Mouse (Mus musculus): Measurements from ENCODE around the gene Slc3a1.

Gene Slc3a1

DNA sequence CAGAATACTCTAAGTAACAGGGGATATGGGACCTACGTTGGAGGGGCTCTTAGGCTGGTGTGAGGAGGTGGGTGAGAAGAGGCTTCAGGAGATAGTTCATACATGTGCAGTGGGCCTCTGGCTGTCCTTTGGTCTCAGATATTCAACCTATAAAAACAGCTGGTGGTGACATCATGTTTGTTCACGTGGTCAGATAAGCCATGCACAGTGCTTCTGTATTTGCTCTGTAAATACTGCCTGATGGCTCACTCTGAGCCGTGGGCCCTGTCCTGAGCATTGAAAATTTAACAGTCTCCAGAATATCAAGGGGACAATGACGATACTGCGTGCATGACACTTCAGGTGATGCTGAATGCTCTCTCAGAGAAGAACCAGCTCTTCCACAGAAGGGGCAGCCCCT lies 9.7 kb downstream of the Slc3a1 start:
- DNase-seq (ENCODE audit: low read depth): no peak

DNA sequence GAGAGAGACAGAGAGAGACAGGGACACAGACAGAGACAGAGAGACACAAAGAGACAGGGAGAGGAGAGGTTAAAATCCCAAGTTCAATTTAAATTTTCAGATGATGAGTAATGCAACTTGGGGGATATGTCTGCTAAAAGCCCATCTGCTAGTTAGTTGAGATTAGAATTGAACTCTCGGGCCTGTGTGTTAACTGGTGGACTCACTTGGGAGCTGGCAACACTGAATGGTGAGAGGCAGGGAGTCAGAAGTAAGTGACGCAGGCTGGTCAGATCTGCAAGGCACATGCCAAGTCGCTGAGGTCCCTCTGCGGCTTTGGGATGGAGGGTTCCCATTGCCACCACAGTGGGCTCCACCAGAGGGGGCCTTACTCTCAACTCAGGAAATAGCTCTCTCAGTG lies 10.1 kb downstream of the Slc3a1 start:
- no peak for DNase-seq (ENCODE audit: low read depth)

DNA sequence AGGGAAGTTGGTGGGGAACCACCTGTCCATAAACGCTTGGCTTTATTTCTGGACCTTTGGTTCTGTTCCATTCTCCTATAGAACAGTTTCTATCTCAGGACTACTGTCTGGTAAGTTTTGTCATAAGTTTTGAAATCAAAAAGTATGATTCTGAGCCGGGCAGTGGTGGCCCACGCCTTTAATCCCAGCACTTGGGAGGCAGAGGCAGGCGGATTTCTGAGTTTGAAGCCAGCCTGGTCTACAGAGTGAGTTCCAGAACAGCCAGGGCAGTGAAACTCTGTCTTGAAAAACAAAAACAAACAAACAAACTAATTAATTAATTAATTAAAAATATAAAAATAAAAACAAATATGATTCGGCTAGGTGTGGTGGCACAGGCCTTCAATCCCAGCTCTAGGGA lies 10.6 kb downstream of the Slc3a1 start:
- no peak for DNase-seq (ENCODE audit: low read depth)

DNA sequence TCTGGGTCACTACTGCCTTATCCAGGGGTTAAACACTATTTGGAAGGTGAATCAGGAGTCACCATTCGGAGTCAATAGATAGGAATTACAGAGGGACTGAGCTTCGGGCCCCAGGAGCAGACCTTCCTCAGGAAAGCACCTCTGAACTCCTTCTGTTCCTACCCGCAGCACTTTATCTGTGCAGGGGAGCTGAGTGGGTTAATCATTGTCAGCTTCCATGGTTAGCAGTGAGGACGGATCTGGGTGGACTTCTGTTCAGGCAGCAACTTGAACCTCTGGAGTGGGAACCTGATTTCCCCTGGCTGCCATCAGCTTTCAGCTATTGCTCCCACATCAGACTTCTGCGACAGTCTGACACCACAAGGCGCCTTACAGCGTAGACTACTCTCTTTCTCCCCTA lies 12.7 kb downstream of the Slc3a1 start:
- DNase-seq (ENCODE audit: low read depth): no peak

DNA sequence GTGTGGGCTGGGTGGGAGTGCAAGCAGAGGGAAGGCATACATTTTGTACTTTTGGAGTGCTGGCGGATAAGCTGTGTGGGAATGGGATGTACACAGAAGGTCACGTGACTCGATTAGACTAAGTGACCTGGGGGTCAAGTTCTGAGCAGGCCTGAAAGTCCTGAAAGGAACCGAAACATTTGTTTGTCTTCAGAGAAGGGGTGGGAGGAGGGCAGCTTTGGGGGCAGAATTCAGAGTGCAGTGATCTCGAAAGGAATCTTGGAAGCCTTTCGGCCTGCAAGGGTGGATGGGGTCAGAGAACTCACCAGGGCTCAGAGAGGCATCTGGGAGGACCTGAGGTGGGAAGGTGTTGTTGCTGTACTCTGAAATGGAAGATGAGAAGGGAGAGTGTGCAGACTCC lies 14.2 kb downstream of the Slc3a1 start:
- no peak for DNase-seq (ENCODE audit: low read depth)

DNA sequence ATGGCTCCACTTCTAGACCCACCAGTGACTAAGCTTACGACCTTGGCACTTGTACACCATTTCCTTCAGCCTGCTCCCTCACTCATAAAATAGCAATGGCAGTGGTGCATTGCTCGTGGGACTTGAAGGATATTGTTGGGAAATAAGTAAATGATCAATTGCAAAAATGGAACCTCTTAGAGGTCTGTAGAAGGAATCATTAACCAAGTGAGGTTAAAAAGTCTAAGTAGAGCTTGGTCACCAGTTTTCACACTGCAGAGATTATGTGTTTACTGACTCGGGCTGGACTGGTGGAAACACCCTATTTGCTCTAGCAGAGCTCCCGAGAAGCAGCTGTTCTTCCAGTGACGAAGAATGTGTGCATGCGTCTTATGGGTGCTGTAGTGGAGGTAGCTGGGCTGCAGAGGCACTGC lies 15.2 kb downstream of the Slc3a1 start:
- DNase-seq (ENCODE audit: low read depth): no peak

DNA sequence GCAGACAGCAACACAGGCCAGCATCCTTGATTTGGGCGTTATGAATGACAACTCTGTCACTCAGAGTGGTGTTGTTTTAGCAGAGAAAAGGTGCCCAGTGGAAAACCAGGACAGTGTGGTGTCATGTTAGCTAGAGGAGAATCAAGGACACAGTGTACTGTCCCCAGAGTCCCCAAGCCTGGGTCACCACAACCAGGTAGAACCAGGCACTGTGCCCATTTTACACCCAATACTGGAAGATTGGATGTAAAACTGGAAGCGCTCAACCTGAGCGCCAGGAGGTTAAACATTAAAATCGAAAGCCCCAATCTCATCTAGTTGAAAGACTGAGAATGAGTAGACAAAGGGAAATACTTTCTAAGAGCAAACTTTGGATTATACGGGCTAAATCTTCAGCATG lies 16.3 kb downstream of the Slc3a1 start:
- DNase-seq (ENCODE audit: low read depth): no peak

DNA sequence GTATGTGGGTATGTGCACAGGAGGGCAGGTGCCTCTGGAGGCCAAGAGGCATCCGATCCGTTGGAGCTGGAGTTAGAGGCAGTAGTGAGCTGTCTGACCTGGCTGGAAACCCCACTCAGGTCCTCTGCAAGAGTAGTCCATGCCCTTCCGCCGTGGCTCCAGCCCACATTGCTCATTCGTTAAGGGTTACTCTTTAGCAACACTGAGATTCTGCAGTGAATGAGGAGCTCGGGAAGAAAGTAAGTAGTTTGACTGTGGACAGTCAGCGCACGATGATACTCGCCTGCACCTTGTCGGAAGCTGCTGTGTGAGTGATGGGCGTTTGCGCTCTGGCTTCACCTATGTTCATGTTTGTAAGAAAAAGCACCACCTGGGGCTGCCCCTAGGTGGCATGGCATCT lies 17.0 kb downstream of the Slc3a1 start:
- DNase-seq (ENCODE audit: low read depth): no peak

DNA sequence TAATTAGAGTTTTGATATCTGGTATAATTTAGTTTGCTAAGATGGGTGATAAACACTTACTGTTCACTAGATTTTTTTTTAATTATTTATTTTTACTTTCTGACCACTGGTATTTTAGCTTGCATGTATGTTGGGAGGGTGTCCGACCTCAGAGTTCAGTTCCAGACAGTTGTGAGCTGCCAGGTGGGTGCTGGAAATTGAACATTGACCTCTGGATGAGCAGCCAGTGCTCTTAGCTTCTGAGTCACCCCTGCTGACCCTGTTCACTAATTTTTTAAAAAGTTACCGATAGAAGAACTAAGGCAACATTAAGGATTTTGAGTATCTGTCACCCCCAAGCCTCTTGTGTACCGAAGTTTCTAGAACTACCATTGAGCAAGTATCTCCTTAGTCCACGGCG lies 20.2 kb downstream of the Slc3a1 start:
- DNase-seq (ENCODE audit: low read depth): no peak

DNA sequence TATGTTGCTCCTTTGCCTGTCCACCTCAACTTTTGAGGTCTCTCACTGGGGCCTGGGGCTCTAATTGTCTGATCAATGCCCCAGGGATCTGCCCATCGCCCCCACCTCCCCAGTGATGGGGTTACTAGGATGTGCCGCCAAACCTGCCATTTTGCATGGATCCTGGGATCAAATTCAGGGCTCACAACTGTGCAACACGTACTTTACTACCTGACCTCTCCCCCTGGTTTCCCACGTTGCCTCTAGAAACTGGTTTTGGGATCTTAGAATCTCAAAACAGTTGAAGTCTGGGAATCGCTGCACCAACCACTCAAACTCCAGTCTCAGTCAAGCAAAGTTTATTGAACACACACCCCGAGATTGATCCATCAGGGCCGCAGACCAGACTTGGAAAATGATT lies 30.1 kb downstream of the Slc3a1 start:
- no peak for DNase-seq (ENCODE audit: low read depth)

DNA sequence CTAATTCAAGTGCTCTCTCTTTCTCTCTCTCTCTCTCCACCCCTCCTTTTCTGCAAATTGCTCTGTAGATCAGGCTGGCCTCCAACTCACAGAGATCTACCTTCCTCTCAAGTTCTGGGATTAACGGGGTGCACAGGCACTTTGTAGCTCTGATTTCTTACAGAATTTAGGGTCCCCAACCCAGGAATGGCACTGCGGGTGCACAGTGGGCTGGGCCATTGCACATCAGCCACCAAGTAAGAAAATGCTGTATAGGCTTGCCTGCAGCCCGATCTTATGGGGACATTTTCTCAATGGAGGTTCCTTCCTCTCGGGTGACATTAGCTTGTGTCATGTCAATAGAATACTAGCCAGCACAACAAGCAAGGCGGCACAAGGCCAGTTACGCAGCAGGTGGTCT lies 31.0 kb downstream of the Slc3a1 start:
- DNase-seq (ENCODE audit: low read depth): no peak

DNA sequence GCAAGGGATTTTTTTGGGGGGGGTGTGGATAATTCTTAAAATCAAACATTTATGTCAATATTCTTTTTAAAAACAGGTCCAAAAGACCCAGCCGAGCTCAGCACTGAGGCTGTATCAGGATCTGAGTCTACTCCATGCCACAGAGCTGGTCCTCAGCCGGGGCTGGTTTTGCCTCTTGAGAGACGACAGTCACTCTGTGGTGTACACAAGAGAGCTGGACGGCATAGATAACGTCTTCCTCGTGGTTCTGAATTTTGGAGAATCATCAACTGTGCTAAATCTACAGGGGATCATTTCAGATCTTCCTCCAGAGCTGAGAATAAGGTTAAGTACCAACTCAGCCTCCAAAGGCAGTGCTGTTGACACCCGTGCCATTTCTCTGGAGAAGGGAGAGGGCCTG lies 35.4 kb downstream of the Slc3a1 start:
- DNase-seq (ENCODE audit: low read depth): no peak

DNA sequence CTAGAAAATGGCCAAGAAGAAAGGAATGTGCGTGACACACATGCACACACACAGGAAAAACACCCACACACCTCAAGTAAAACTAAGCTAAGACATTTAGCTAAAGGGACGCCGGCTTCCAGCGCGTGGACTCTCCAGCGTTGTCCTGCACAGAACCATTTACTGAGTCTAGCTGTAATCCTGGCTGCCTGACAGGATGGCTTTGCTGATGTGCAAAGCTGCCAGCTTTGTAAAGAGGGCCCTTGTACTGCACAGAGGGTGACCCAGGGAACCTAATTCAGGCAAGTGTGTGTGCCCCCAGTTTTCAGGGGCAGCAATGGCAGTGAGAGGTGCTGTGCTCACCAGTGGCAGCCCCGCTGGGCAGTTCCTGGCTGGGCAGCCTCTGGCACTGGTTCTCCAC lies 39.2 kb downstream of the Slc3a1 start:
- DNase-seq (ENCODE audit: low read depth): no peak

DNA sequence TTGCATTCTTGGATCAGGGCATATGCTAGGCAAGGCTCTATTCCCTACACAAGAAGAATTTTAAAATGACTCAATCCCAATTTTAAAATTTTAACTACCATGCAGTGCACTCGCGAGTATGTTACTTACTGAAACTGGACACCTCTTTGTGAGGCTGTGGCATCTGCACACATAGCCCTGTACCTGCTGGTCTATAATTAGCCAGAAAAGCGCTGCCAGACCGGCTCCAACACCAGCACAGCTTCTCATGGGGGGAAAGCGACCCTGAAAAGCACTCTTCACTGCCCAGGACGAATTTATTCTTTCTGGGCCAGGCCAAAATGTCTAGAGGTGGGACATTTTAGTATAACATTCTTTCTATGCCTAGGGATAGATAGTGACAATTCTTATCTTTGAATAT lies 42.5 kb downstream of the Slc3a1 start:
- DNase-seq (ENCODE audit: low read depth): no peak

DNA sequence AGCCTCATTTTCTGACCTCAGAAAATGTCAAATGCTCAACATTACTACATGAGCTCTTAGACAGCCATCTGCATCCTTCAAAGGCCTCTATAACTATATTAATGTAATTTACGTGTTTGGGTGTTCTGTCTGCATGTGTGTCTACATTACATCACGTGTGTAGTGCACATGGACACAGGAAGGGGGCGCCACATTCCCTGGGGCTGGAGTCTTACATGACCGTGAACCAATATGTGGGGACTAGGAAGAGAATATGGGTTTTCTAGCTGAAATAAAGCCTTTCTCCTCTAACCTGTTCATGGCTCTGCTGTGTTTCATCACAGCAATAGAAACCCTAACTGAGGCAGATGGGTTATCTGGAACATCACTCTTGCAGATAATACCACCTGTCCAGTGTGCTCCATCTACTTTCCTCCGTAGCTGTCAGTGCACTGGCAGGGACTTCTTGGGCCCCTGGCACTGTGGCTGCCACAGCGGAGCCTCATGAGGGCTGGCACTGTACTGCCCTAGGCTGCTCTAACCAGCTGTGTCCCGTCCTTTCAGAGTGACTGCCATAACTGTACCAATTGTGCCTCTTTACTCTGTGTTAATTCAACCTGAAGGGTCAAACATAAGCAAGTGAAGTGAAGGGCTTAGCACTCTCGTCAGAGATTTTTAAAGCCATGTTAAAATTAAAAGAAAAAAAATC lies 43.1 kb downstream of the Slc3a1 start:
- DNase-seq (ENCODE audit: low read depth): no peak

DNA sequence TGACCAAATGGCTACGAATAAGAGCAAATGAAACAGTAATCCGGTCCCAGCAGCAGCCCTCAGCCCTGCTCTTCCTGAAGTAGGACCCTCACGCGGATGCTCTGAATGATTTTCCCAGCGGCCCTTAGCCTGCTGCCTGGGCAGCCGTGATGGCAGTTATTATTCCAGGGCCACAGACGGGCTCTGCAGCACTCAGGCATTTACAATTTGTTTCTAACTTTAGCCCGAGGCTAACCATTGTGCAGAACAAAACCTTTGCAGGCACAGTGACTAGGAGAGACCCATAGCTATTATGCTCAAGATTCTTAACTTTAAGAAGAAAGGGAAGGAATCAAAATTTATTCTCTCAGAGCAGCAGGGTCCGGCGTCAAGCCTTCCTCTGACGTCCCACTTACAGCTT lies 44.2 kb downstream of the Slc3a1 start:
- DNase-seq (ENCODE audit: low read depth): no peak

DNA sequence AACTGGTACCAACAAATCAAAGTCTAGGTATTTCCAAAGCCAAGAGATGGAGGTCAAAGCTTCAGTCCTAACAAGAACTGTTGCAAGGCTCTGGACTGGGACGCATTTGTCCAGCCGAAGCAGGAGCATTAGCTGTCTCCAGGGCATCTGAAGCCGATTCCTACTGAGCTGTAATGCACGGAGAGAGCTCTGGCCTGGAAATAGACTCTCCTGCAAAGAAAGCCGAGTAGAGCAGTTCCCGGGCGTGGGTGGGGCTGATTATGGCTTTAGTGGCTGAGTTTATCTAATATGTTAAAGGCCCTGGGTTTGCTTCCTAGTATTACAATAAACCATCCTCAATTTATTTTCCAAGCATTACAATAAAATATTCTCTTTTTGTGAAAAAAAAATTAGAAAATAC lies 45.0 kb downstream of the Slc3a1 start:
- no peak for DNase-seq (ENCODE audit: low read depth)

DNA sequence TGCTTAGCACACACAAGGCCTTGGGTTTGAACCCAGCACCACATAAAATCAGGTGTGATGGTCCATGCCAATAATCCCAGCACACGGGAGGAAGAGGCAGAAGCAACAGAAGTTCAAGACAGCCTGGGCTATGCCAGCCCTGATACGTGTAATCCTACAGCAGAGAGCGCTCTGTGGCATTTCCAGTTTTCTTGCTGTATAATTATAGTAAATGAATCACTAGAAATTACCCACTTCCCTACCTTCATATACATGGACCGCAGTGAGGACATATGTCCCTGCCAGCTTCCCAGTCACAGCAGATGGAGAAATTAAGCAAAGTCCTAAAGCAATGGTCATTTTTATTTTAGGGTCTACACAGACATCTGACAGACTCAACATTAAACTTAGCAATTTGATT lies 45.9 kb downstream of the Slc3a1 start:
- no peak for DNase-seq (ENCODE audit: low read depth)

DNA sequence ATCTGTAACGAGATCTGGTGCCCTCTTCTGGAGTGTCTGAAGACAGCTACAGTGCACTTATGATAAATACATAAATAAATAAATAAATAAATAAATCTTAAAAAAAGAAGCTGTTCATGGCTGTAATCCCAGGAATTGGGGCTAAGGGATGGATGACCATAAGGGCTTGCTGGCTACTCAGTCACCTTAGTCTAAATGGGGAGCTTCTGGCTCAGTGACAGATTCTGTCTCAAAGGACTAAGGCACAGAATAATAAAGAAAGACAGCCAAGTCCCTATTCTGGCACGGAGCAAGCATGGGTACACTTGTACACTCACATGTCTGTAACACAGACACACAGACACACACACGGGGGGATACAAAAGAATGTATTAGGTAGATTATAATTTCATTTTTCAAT lies 51.1 kb downstream of the Slc3a1 start:
- no peak for DNase-seq (ENCODE audit: low read depth)

DNA sequence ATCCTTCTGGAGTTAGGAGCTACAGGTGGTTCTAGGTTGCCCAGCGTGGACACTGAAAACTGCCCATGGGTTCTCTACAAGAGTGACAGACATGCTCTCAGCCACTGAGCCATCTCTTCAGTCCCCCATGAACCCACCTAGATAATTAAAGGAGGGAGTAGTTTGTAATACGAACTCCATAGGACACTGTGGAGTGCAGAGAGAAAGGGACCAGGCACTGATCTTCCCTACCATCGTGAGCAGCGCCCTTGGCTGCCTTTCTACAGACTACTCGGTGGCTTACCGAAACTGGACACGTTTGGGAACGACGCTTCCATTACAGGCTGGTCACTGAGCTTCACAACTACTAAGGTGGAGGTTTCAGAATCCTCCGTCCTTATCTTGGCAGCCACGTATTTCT lies 52.6 kb downstream of the Slc3a1 start:
- DNase-seq (ENCODE audit: low read depth): no peak

DNA sequence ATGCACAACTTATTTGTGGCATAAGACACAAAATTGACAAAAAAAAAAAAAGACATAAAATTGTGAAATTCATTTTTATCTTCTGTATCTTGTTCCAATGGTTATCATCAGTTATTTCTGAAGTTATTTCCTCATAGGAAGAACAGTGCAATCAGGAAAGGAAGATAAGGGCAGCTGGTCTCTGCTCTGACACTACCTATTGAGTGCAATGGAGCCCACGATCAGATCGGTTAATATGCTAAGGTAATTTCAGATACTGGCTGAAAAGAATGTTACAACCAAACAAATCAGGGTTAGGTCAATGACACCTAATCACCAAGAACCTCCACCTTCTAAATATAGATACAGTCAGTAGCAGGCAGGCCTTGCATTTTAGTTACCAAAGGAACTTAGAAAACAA lies 57.2 kb downstream of the Slc3a1 start:
- DNase-seq (ENCODE audit: low read depth): no peak

DNA sequence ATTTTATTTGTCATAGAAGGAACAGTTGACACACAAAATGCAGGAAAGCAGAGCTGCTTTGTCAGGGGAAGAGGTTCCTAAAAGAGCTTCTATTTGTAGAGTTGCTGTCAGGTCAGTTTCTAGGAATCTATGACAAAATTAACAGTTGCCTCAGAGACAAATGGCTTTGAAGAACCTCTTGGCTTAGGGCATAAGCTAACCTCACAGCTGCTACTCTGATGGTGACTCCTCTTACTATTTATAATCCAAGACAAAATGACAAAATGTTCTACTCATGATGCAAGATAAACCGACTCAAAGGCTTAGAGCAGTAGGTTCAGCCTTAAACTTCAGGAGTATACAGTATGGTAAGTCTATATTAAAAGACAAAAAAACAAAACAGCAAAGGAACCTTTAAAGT lies 58.3 kb downstream of the Slc3a1 start:
- DNase-seq (ENCODE audit: low read depth): no peak

DNA sequence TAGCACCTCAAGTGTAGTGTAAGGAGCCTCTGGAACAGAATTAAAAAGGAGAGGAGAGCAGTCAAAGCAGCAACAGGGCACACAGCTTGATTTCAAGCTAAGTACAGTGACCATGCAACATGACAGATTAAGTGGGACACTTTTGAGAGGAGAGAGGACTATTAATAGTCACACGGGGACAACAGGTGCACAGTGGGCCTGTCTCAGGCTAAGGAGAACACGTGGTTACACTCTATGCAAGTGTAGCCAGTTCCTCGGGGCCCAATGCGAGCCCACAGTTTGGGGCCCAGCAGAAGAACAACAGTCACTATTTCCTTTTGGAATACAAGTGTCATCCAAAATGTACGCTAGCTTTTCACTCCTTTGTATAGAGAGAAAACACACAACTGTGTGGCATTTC lies 59.4 kb downstream of the Slc3a1 start:
- DNase-seq (ENCODE audit: low read depth): no peak

DNA sequence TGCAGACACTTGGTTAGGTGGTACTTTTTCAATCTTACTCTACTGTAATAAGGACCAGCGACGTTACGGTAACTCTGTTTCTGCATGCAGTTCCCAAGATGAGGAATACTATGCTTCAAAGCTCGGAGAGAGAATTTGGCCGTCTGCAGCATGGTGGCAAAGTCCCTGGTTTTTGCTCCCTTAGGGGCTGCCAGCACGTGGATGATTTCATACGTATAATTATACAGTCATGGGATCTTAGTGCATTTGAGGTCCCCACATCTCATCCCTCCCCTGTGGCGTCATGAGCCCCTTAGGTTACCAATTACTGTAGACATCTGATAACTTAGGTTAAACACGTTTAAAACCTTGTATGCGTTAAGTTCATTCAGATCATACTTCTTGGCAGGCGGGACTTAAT lies 60.2 kb downstream of the Slc3a1 start:
- no peak for DNase-seq (ENCODE audit: low read depth)

DNA sequence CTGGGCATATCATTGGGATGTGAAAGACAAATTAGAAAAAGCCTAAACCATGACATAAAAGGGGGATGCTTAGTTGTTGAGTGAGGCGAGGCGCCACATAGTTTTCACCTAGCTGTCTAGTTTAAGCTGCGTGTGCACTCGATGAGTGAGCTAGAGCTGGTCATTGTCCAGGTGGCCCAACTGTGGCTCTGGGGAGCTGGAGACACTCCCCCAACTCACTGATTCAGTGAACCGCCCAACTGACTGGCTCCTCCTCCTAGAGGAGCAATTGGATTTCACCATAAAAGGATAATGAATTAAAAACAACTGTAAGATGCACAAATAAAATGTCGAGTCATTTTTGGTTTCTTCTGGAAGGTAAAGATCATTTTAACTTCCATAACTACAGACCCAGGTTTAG lies 60.8 kb downstream of the Slc3a1 start:
- DNase-seq (ENCODE audit: low read depth): peak; percentile 82
